Mouse (Mus musculus) olfactory bulb, adult 2 months (tissue): ENCODE data around the gene Kremen2. TPM values are rescaled to one million over a fixed set of nuclear protein-coding genes. Genes with fewer than 3 reads are reported as not detected.

Experiments
- H3K27ac ChIP-seq: fragments of 200-500 bp; 2 replicates; pipeline ENCODE4 v1.5.1; 2012; ENCODE audit warnings: low read depth, low read length; ENCODE audit not compliant: insufficient read depth
- H3K4me1 ChIP-seq: fragments of 200-500 bp; 2 replicates; pipeline ENCODE4 v1.6.1; 2012; ENCODE audit warnings: low read length; ENCODE audit not compliant: control insufficient read depth, insufficient read depth
- H3K4me3 ChIP-seq: fragments of 200-500 bp; 2 replicates; pipeline ENCODE4 v1.5.1; 2012; ENCODE audit warnings: mild to moderate bottlenecking, low read depth, low read length, moderate library complexity; ENCODE audit not compliant: insufficient read depth
- CTCF ChIP-seq: fragments of 200-500 bp; IDR thresholded peaks from 2 replicates; pipeline ENCODE4 v1.5.1; 2012; ENCODE audit warnings: low read depth, mild to moderate bottlenecking, low read length, moderate library complexity; ENCODE audit not compliant: insufficient read depth
- POLR2A ChIP-seq: fragments of 200-500 bp; IDR thresholded peaks from 2 replicates; pipeline ENCODE4 v1.6.1; 2012; ENCODE audit warnings: mild to moderate bottlenecking, low read depth, low read length, moderate library complexity; ENCODE audit not compliant: insufficient read depth
- WGBS: fragments of 180-500 bp; shearing (Covaris S2); methylation state at CpG from one replicate; pipeline ENCODE4 v1.1.7; 2018; 5-methylcytosine and 5-hydroxymethylcytosine counted together
- polyA plus RNA-seq: library from polyadenylated mRNA; stranded (reverse); fragments of >200 nt; gene quantifications from 2 replicates; pipeline ENCODE4 v1.2.4, GENCODE M21; 2012; ENCODE audit warnings: low replicate concordance; ENCODE audit not compliant: missing spikeins, insufficient read depth, insufficient read length

Gene Kremen2
- polyA plus RNA-seq, 1 experiment: not detected

- Histone ChIP-seq H3K4me1 (peaks cover 8% of the 10 kb centered on the region; the same call in 1 of the 2 replicates), H3K27ac (0 out of 2 replicates have a peak overlapping the region, but pooled peaks have one; percentile 70), H3K4me3 (no peak overlapping the region)
- TF ChIP-seq CTCF: no peak
- no peak for TF ChIP-seq POLR2A
- WGBS: 15% methylated on average over 2 of the region's 2 CpGs
Observed at GRCm38 (mm10) chr17:23770493-23770892, 24.9 kb upstream of the Kremen2 start.

- Histone ChIP-seq H3K4me3 (no peak overlapping the region), H3K4me1 (peaks cover 3% of the 10 kb centered on the region; the same call in 1 of the 2 replicates), H3K27ac (no peak overlapping the region)
- no peak for TF ChIP-seq CTCF
- no peak for TF ChIP-seq POLR2A
- WGBS: 83% methylated on average over 11 of the region's 11 CpGs
Observed at GRCm38 (mm10) chr17:23762976-23763375, 17.3 kb upstream of the Kremen2 start.

DNA sequence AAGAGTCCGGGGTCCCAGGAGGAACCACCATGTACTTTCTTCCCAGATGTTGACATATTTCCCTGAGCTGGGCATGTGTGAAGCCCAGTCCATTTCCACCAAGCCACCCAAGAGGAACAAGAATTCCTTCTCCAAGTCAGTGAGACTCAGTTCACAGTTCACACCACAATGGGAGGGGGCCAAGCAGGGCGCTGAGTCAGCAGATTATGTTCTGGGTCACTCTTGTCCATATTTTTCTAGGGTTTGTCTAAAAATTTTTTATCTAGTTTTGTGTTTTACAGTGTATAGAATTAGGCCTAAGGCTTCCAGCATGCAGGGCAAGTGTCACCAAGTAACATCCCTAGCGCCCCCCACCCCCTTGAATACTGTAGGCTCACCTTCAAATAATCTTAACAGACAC, 15.5 kb upstream of the Kremen2 start:
- no peak overlapping the region for H3K27ac ChIP-seq
- no peak overlapping the region for H3K4me3 ChIP-seq
- H3K4me1 ChIP-seq: peaks cover 3% of the 10 kb centered on the region; the same call in 1 of the 2 replicates
- 97% methylated on average over 3 of the region's 3 CpGs for WGBS
- TF ChIP-seq POLR2A (no peak), CTCF (no peak)

- no peak for TF ChIP-seq CTCF
- TF ChIP-seq POLR2A: no peak
- 95% methylated on average over 9 of the region's 9 CpGs for WGBS
- Histone ChIP-seq H3K27ac (no peak overlapping the region), H3K4me3 (no peak overlapping the region), H3K4me1 (peaks cover 3% of the 10 kb centered on the region; the same call in 1 of the 2 replicates)
Observed at GRCm38 (mm10) chr17:23760231-23760630, 14.6 kb upstream of the Kremen2 start.

DNA sequence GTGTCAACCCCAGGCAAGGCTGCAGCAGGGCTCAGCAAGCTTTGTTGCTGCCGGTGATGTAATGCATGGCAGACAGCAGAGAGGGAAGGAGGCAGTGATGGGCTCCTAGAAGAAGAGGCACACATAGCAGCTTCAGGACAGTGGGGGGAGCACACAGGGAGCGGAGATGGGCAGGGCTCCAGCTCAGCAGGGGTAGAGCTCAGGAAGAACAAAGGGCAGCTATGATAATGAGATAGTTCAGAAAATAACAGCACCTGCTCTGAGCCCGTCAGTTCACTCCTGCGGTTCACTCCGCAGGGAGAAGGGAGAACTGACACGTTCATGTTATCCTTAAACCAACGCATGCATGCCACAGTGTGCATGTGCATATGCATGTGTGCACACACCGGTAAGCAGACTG, 13.2 kb upstream of the Kremen2 start:
- TF ChIP-seq CTCF (no peak), POLR2A (no peak)
- no peak overlapping the region for H3K4me3 ChIP-seq
- peaks cover 3% of the 10 kb centered on the region; the same call in 1 of the 2 replicates for H3K4me1 ChIP-seq
- H3K27ac ChIP-seq: no peak overlapping the region
- WGBS: 65% methylated on average over 8 of the region's 8 CpGs

DNA sequence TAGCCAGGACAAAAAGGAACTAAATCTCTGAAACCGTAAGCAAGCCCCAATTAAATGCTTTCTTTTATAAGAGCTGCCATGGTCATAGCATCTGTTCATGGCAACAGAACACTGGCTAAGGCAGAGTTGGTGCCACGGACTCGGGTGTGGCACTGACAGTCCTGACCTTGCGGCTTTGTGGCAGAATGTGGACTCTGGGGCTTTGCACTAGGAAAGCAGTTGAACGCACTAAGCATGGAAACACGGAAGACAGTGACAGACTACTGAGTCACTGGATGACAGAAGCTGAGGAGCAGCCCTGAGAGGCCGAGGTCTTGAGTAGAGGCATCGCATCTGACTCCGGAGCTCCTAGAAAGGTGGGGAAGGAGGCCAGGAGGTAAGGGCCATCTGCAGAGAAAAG, 11.9 kb upstream of the Kremen2 start:
- TF ChIP-seq POLR2A (no peak), CTCF (no peak)
- Histone ChIP-seq H3K4me1 (no peaks in the 10 kb centered on the region), H3K4me3 (no peak overlapping the region), H3K27ac (no peak overlapping the region)
- 91% methylated on average over 9 of the region's 9 CpGs for WGBS

- TF ChIP-seq CTCF: no peak
- 93% methylated on average over 13 of the region's 13 CpGs for WGBS
Observed at GRCm38 (mm10) chr17:23755689-23756088, 10.1 kb upstream of the Kremen2 start.

GRCm38 (mm10) chr17:23749400-23750191, 4.0 kb upstream of the Kremen2 start:
- Histone ChIP-seq H3K4me1 (peaks cover 19% of the 10 kb centered on the region), H3K27ac (no peak overlapping the region), H3K4me3 (no peak overlapping the region)
- no peak for TF ChIP-seq POLR2A
- no peak for TF ChIP-seq CTCF
- 81% methylated on average over 11 of the region's 11 CpGs for WGBS

More at GRCm38 (mm10) chr17:23755689-23756088, 10.1 kb upstream of the Kremen2 start:
- Histone ChIP-seq H3K4me1 (no peaks in the 10 kb centered on the region), H3K27ac (no peak overlapping the region), H3K4me3 (no peak overlapping the region)

- peaks cover 19% of the 10 kb centered on the region for H3K4me1 ChIP-seq
- TF ChIP-seq POLR2A (no peak), CTCF (no peak)
- no peak overlapping the region for H3K27ac ChIP-seq
- no peak overlapping the region for H3K4me3 ChIP-seq
- 39% methylated on average over 10 of the region's 10 CpGs for WGBS
Observed at GRCm38 (mm10) chr17:23748631-23749391, 3.2 kb upstream of the Kremen2 start.
